Mouse (Mus musculus): ENCODE results near the gene Tspear. TPM values are rescaled to one million over a fixed set of nuclear protein-coding genes. Genes with fewer than 3 reads are reported as not detected.

Tspear gene
- total and polyA plus RNA-seq, 2 experiments, result 0.09 to 0.12 TPM

- Histone ChIP-seq H3K79me2 (ENCODE audit: control insufficient read depth, insufficient read depth, low read length) (no peaks in the 10 kb centered on the region), H3K27me3 (ENCODE audit: control insufficient read depth, insufficient read depth, low read length) (no peaks in the 10 kb centered on the region), H3K4me1 (ENCODE audit: control insufficient read depth, insufficient read depth, low read length) (no peaks in the 10 kb centered on the region), H3K27ac (replicated peaks; ENCODE audit: insufficient read depth, low read depth, low read length) (no peak within 1 kb of the TSS), H3K9ac (ENCODE audit: low read depth, low read length) (no peak within 1 kb of the TSS), H3K4me3 (ENCODE audit: insufficient read depth, low read depth, low read length) (no peak within 1 kb of the TSS), H3K36me3 (ENCODE audit: control insufficient read depth, insufficient read depth, low read length) (no peaks in the 10 kb centered on the region)
- TF ChIP-seq CTCF (IDR thresholded peaks at IDR 0.05; ENCODE audit: low read depth, low read length), result no peak
- TF ChIP-seq POLR2A (IDR thresholded peaks at IDR 0.05; ENCODE audit: extremely low read depth, insufficient read depth, low read length), result no peak
- DNase-seq (ENCODE audit: extremely low read depth, low read depth, low spot score), result no peak
- WGBS, result 80% methylated on average over 8 of the region's 8 CpGs
Observed at GRCm38 (mm10) chr10:77798921-77799508, 112.6 kb downstream of the Tspear start, which contains the start of gene Gm19668. TSS of gene Gm19668 (minus strand) at chr10:77799133.

GRCm38 (mm10) chr10:77804095-77804494 lies 117.7 kb downstream of the Tspear start:
- Histone ChIP-seq H3K27ac (replicated peaks; ENCODE audit: insufficient read depth, low read depth, low read length) (no peak overlapping the region), H3K27me3 (ENCODE audit: control insufficient read depth, insufficient read depth, low read length) (no peaks in the 10 kb centered on the region), H3K9ac (ENCODE audit: low read depth, low read length) (no peak overlapping the region), H3K79me2 (ENCODE audit: control insufficient read depth, insufficient read depth, low read length) (no peaks in the 10 kb centered on the region), H3K4me3 (ENCODE audit: insufficient read depth, low read depth, low read length) (no peak overlapping the region), H3K4me1 (ENCODE audit: control insufficient read depth, insufficient read depth, low read length) (no peaks in the 10 kb centered on the region), H3K36me3 (ENCODE audit: control insufficient read depth, insufficient read depth, low read length) (no peaks in the 10 kb centered on the region)
- TF ChIP-seq CTCF (IDR thresholded peaks at IDR 0.05; ENCODE audit: low read depth, low read length) (no peak), POLR2A (IDR thresholded peaks at IDR 0.05; ENCODE audit: extremely low read depth, insufficient read depth, low read length) (no peak)
- peak; percentile 15 for DNase-seq (ENCODE audit: extremely low read depth, low read depth, low spot score)
- 49% methylated on average over 3 of the region's 3 CpGs for WGBS

GRCm38 (mm10) chr10:77811743-77812142 lies 125.4 kb downstream of the Tspear start, which contains the start of gene Gm9507:
TSS of gene Gm9507 (minus strand) at chr10:77811843.
- no peak within 1 kb of the TSS for H3K4me3 ChIP-seq (ENCODE audit: insufficient read depth, low read depth, low read length)
- DNase-seq (ENCODE audit: extremely low read depth, low read depth, low spot score), result no peak
- no peaks in the 10 kb centered on the region for H3K4me1 ChIP-seq (ENCODE audit: control insufficient read depth, insufficient read depth, low read length)
- H3K27ac ChIP-seq (replicated peaks; ENCODE audit: insufficient read depth, low read depth, low read length), result no peak within 1 kb of the TSS
- TF ChIP-seq CTCF (IDR thresholded peaks at IDR 0.05; ENCODE audit: low read depth, low read length), result no peak
- TF ChIP-seq POLR2A (IDR thresholded peaks at IDR 0.05; ENCODE audit: extremely low read depth, insufficient read depth, low read length), result no peak
- H3K27me3 ChIP-seq (ENCODE audit: control insufficient read depth, insufficient read depth, low read length), result no peaks in the 10 kb centered on the region
- no peaks in the 10 kb centered on the region for H3K36me3 ChIP-seq (ENCODE audit: control insufficient read depth, insufficient read depth, low read length)
- H3K79me2 ChIP-seq (ENCODE audit: control insufficient read depth, insufficient read depth, low read length), result no peaks in the 10 kb centered on the region
- 67% methylated on average over 5 of the region's 5 CpGs for WGBS
- no peak within 1 kb of the TSS for H3K9ac ChIP-seq (ENCODE audit: low read depth, low read length)

- Histone ChIP-seq H3K4me3 (ENCODE audit: insufficient read depth, low read depth, low read length) (no peak within 1 kb of the TSS), H3K27ac (replicated peaks; ENCODE audit: insufficient read depth, low read depth, low read length) (no peak within 1 kb of the TSS), H3K36me3 (ENCODE audit: control insufficient read depth, insufficient read depth, low read length) (no peaks in the 10 kb centered on the region), H3K9ac (ENCODE audit: low read depth, low read length) (no peak within 1 kb of the TSS), H3K79me2 (ENCODE audit: control insufficient read depth, insufficient read depth, low read length) (no peaks in the 10 kb centered on the region), H3K4me1 (ENCODE audit: control insufficient read depth, insufficient read depth, low read length) (no peaks in the 10 kb centered on the region), H3K27me3 (ENCODE audit: control insufficient read depth, insufficient read depth, low read length) (no peaks in the 10 kb centered on the region)
- no peak for TF ChIP-seq POLR2A (IDR thresholded peaks at IDR 0.05; ENCODE audit: extremely low read depth, insufficient read depth, low read length)
- no peak for TF ChIP-seq CTCF (IDR thresholded peaks at IDR 0.05; ENCODE audit: low read depth, low read length)
- WGBS, result 27% methylated on average over 4 of the region's 4 CpGs
- DNase-seq (ENCODE audit: extremely low read depth, low read depth, low spot score), result no peak
Observed at GRCm38 (mm10) chr10:77814382-77814781, 128.0 kb downstream of the Tspear start, which contains the start of gene Gm2696. TSS of gene Gm2696 (plus strand) at chr10:77814682.

GRCm38 (mm10) chr10:77815514-77815913 lies 129.1 kb downstream of the Tspear start:
- DNase-seq (ENCODE audit: extremely low read depth, low read depth, low spot score), result peak; percentile 7
- Histone ChIP-seq H3K36me3 (ENCODE audit: control insufficient read depth, insufficient read depth, low read length) (no peaks in the 10 kb centered on the region), H3K9ac (ENCODE audit: low read depth, low read length) (no peak overlapping the region), H3K27me3 (ENCODE audit: control insufficient read depth, insufficient read depth, low read length) (no peaks in the 10 kb centered on the region), H3K27ac (replicated peaks; ENCODE audit: insufficient read depth, low read depth, low read length) (no peak overlapping the region), H3K4me1 (ENCODE audit: control insufficient read depth, insufficient read depth, low read length) (no peaks in the 10 kb centered on the region), H3K79me2 (ENCODE audit: control insufficient read depth, insufficient read depth, low read length) (no peaks in the 10 kb centered on the region), H3K4me3 (ENCODE audit: insufficient read depth, low read depth, low read length) (no peak overlapping the region)
- 30% methylated on average over 5 of the region's 5 CpGs for WGBS
- TF ChIP-seq POLR2A (IDR thresholded peaks at IDR 0.05; ENCODE audit: extremely low read depth, insufficient read depth, low read length) (no peak), CTCF (IDR thresholded peaks at IDR 0.05; ENCODE audit: low read depth, low read length) (peak; percentile 63)

- WGBS, result 98% methylated on average over 4 of the region's 4 CpGs
- no peak overlapping the region for H3K27ac ChIP-seq (replicated peaks; ENCODE audit: insufficient read depth, low read depth, low read length)
- H3K4me1 ChIP-seq (ENCODE audit: control insufficient read depth, insufficient read depth, low read length), result no peaks in the 10 kb centered on the region
- no peaks in the 10 kb centered on the region for H3K79me2 ChIP-seq (ENCODE audit: control insufficient read depth, insufficient read depth, low read length)
- H3K36me3 ChIP-seq (ENCODE audit: control insufficient read depth, insufficient read depth, low read length), result no peaks in the 10 kb centered on the region
- TF ChIP-seq POLR2A (IDR thresholded peaks at IDR 0.05; ENCODE audit: extremely low read depth, insufficient read depth, low read length) (no peak), CTCF (IDR thresholded peaks at IDR 0.05; ENCODE audit: low read depth, low read length) (no peak)
- no peaks in the 10 kb centered on the region for H3K27me3 ChIP-seq (ENCODE audit: control insufficient read depth, insufficient read depth, low read length)
- H3K9ac ChIP-seq (ENCODE audit: low read depth, low read length), result no peak overlapping the region
- no peak overlapping the region for H3K4me3 ChIP-seq (ENCODE audit: insufficient read depth, low read depth, low read length)
- no peak for DNase-seq (ENCODE audit: extremely low read depth, low read depth, low spot score)
Observed at GRCm38 (mm10) chr10:77818523-77818922, 132.2 kb downstream of the Tspear start.
